Mouse (Mus musculus): ENCODE results near the gene Psmc2. TPM values are rescaled to one million over a fixed set of nuclear protein-coding genes. Genes with fewer than 3 reads are reported as not detected.

Psmc2 gene
- 100 to 1,000 TPM; 108 to 114 TPM for total RNA-seq (2021)
- long read RNA-seq, experiment 1, partial matches to known transcripts, result 224 of 230 reads
- long read RNA-seq, experiment 1, other reads (novel, unspliced or antisense), result 5 of 230 reads
- long read RNA-seq, experiment 2, partial matches to known transcripts, result 96 of 101 reads
- long read RNA-seq, experiment 2, other reads (novel, unspliced or antisense), result 5 of 101 reads

DNA sequence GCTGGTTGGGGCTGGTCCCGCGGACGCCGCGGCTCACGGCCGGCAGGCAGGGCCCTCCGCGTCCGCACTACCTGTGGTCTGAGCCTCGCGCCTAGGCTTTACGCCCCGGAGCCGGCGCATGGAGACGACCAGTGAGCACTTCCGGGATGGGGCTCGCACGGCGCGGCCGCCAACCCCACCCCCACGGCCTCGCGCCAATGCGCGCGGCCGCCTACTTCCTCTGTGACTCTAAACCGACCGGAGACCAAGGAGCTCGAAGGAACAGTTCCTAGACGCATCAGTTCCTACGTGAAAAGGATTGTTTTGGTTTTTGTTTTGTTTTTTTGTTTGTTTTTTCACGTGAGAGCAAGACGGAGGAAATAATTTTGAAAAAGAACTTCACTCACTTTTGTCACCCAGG is at the start of gene Psmc2, which contains the start of gene Dnajc2:
TSS of gene Psmc2 (plus strand) at position 231 of the 400 bp plus-strand sequence.
TSS of gene Dnajc2 (minus strand) at position 199 of the 400 bp plus-strand sequence.
- DNase-seq, result peak; percentile 94

DNA sequence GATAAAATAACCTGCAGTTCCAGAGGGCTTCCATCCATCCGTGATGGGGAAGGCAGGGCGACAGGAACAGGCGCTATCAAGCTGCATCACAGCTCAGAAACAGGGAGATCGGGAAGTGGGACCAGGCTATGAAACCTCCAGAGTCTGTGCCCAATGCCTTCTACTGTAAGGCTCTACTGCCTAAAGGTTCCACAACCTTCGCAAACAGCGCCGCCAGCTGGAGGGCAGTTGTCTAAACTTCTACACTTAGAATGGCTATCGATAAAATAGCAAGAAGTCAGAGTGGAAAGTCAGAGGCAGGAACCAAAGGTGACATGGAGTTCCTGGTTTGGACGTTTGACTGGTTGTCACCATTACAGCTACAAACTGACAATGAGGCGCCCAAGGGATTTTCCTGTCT is 49.5 kb upstream of the Psmc2 start:
- DNase-seq, result peak; percentile 90

DNA sequence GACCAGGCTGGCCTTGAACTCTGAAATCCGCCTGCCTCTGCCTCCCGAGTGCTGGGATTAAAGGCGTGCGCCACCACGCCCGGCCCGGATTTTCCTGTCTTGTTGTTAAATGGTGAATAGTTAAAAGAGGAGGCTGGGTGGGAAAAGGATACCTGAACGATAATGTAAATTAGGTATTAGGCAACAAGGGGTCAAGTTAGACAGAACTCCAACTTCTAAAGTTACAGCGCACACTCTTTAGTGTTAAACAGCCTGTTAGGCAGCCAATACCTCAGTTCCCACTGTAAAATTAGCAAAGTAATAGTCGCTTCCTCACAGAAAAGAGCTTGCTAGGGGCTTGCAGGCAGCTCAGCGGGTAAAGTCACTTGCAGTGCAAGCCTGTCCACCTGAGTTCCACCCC is 49.0 kb upstream of the Psmc2 start:
- DNase-seq, result no peak

GRCm38 (mm10) chr5:21736956-21737585 is 48.0 kb upstream of the Psmc2 start, which contains the start of gene Pmpcb:
Pmpcb (plus strand) TSS chr5:21737141.
- peak; percentile 90 for DNase-seq

DNA sequence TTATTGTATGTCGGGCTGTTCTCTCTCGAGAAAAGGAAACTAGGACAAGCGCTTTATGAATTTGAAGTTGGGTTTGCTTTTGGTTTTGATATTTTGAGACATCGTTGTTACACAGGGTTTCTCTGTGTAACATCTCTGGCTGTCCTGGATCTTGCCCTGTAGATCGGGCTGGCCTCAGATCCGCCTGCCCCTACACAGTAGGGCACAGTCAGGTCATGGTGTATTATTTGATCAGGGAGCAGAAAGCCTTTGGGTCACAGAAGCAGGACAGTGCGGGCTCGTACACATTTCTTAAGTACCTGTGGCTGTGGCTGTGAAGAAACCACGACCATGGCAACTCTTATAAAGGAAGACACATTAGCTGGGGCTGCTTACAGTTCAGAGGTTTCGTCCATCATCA is 47.5 kb upstream of the Psmc2 start:
- no peak for DNase-seq

DNA sequence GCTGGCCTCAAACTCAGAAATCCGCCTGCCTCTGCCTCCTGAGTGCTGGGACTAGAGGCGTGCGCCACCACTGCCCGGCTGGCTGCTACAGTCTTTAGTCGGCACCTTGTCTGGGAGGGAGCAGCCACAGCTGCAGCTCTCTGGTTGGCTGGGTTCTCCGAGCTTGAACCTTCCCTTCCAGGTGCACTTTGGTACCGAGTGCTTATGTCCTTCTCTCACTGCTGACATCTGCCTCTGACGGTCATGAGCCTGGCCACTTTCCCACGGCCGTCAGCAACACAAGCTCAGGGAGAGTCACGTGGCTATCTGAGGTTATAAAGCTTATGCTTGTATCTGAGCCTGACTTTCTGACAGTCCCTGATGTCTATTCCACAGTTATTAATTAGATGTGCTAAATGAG is 46.0 kb upstream of the Psmc2 start:
- DNase-seq, result no peak

- no peak for DNase-seq
These were observed 45.2 kb upstream of the Psmc2 start for GRCm38 (mm10) chr5:21739881-21740280.

- DNase-seq, result no peak
These were observed 41.5 kb upstream of the Psmc2 start for GRCm38 (mm10) chr5:21743606-21744005.

- DNase-seq, result no peak
These were observed 40.4 kb upstream of the Psmc2 start for GRCm38 (mm10) chr5:21744651-21745050.

GRCm38 (mm10) chr5:21745966-21746365 is 39.1 kb upstream of the Psmc2 start:
- DNase-seq, result no peak

DNA sequence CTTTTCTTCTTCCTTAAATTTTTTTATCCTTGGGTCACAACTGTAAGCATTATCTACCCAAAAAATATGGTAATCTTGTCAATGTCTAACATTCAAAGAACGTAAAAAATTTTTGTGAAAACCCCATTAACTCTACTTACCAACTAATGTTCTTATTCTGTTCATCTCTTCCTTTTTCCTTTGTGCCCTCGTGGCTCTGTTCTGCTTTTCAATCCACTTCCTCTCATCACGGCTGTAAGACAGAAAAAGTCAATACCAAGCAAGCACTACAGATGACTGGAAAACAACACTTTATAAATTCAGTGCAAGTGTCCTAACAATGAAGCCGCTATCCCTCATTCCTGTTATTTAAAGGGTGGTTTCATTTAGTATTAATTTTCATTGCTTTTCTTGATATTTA is 16.6 kb upstream of the Psmc2 start:
- no peak for DNase-seq

- no peak for DNase-seq
These were observed 15.2 kb upstream of the Psmc2 start for GRCm38 (mm10) chr5:21769841-21770240.

DNA sequence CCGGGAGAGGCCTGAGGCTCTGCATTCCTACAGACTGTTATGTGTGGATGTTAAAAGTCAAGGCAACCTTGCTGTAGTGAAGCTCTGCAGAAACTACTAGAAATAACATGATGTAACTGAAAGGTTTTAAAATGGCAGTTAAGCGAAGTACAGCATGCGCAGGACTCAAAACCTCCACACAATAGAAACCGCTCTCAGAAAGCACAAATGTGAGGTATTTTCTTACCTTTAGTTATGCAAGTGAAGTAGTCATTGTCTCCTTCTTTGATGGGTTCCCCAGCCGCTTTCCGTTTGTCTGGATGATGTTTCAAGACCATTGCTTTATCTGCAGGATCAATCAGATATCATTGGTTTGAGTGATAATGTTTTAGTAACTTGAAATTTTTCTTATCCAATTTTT is 8.6 kb upstream of the Psmc2 start:
- DNase-seq, result no peak

DNA sequence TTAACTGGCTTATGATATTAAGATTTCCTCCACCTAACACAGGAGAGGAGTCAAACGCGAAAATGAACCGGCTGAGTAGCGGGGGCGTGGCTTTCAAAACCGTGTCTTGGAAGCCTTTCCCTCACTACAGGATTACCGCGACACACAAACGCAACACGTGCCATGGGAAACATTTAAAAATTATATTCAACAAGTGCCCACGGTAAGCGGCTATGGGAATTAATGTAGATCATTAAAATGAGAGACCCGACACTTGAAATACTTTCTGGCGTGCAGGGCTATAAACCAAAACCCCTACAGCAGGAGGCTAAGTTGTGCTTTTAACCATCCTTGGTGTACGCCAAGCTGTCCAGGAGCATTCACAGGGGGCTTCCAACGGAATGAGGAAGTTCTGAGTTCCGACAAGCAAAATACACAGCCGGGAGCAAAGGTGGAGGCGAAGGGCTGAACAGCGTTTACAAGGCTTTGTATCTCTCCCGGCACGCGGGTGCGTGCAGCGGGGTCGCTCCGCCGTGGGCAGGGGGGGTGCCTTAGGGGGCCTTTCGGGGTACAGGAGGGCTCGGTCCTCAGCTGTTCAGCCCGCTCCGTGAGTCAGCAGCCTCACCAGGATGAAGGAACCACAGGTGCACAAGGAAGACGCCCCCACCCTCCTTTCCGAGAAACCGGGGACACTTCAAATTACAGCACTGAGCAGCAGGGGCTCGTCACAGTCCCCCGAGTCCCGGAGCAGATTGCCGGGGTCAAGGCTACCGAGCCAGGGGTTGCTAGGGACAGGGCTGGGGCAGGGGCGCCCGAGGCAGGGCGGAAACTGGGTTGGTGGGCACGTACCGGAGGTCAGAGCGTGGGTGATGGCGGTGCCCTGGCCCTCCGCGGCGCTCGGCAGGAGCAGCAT is 676 bp upstream of the Psmc2 start:
- peak; percentile 38 for DNase-seq

- no peak for DNase-seq
These were observed 693 bp downstream of the Psmc2 start for GRCm38 (mm10) chr5:21785776-21786175.

DNA sequence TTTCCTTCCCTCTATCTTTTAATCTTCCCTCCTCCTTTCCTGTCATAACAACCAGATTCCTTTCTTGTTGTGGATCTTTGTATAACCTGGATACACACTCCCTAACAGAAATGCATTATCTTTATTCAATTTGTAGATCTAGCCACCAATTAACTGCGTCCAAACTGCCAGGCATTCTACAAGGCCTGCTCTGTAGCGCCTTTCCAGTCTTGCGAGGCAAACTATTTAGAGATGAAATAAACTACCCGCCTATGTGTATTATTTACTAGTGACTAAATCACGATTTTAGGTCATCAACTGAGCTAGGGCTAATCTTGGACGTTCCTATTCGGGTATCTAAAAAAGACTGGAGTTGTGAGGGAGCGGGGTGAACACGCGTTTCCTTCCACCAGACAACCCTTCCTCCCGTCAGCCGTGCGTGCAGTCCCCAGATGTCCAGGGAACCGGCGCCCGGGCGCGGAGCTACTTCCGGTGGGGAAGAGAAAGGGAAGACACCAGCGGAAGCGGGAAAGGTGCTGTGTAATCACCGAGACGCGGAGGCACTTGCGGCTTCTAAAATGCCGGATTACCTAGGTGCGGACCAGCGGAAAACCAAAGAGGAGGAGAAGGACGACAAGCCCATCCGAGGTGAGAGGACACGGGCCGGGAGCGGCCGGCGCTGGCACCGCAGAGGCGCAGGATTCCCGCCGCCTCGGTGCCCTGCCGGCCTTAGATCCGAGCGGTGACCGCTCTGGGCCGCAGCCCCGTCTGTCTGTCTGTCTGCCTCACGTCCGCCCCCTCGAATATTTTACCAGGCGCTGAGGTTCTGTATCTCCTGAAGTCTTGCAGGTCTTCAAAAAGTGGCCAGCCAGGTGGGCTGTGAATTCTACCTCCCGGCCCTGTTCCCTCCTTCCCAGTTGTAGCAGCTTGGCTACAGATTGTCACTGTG is 1.4 kb downstream of the Psmc2 start:
- peak; percentile 96 for DNase-seq

DNA sequence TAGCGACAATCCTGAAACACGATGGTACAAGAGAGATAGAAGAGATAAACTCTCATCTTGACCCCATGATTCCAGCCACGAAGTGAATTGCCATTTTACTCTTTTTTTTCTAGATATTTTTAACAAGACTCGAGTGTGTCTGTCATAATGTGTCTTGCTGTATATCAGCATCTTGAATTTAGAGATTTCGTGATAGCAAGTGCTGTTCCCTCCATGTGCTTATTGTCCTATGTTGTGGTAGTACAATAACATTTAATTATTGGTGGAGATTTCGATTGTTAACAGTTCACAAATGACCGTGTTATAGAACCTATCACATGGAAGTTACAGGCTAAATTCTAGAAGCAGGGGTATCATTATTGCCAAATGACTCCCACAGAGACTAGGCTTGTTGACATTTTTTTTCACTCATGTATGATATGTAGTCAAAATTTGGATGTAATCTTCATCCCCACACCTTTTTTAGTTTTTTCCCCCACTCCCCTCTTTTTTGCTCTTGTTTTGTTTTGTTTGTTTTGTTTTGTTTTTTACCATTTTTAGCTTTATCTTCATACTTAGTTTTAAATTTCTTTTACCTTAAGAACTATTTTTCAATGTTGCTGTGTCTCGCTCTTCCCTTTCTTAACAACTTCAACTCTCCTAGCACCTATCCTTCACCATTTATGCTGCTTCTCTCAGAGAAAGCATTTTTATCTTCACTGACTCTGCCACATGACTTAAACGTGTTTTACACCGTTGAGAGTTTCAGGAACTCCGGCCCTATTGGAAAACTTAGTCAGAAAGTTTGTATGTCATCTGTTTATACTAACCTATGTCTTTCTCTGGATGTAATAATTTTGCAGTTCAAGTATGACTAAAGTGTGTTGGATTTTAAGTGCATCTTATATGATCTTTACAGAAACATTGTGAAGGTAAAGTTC is 2.4 kb downstream of the Psmc2 start:
- DNase-seq, result no peak

DNA sequence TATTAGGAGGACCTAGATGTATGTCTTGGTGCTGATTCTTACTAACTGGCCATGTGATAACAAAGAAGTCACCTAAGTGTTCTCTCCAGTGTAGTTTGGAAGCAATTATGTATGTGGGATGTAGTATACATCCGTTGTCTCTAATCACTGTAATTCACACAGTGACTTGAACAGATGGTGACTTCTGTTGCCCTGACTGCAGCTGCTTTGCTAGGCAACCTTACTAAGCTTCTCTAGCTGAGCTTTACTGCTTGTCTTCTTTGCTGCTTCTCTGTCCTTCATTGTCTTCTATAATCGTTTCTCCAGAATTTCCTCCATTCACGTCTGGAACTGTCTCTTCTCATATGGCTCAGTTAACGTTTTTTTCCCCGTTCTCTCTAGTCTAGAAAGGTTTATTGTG is 4.0 kb downstream of the Psmc2 start:
- DNase-seq, result no peak

- DNase-seq, result no peak
These were observed 7.1 kb downstream of the Psmc2 start for GRCm38 (mm10) chr5:21792166-21792565.

- no peak for DNase-seq
These were observed 17.8 kb downstream of the Psmc2 start for GRCm38 (mm10) chr5:21802907-21803306.

DNA sequence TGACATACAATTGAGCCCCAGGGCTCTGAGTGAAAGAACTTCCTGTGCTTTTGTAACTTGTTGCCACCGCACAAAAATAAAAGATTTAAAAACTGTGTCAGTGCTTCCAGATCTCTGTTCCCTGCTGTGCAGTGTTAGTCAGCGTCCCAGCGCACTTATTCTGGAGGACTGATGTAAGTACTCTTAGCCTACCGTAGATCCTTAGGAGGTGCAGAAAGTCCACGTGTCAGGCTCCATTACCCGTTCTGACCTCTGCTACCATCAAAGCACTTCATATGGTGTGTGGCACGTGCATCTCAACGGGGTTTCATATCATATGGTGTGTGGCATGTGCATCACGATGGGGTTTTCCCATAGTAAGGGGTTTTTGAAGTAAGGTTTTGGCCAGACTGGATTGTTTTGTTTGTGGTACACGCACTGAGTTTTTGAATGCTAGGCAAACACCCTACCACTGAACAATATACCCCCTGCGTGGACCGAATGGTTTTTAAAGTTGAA is 18.7 kb downstream of the Psmc2 start:
- DNase-seq, result no peak
